Mouse (Mus musculus) mouse trophoblast stem cell (cell line): ENCODE data around the gene Psmd1.
"Not testable (repeated sequence)": the region's sequence is repeated elsewhere in the genome, so short reads cannot be mapped to it uniquely, and the experiment has no call there.

Experiments used
- in situ Hi-C, 2 experiments: fragments of 300-500 bp; cut with MseI, MboI; formaldehyde crosslinking; loops; 2 replicates in 1 of 2; 3 replicates in 1 of 2; pipeline ENCODE4 v1.15.1; 2025

The Psmd1 gene

GRCm38 (mm10) chr1:86064271-86064991, at the start of gene Psmd1:
Psmd1 (plus strand) TSS chr1:86064387.
- in situ Hi-C loops, result no loop called here

GRCm38 (mm10) chr1:86015758-86016157, 48.4 kb upstream of the Psmd1 start:
- in situ Hi-C loops, result not testable (repeated sequence)

- in situ Hi-C loops, result no loop called here
These were observed 47.7 kb upstream of the Psmd1 start, which contains the start of gene Spata3 for GRCm38 (mm10) chr1:86016516-86016915. Spata3 (plus strand) TSS chr1:86016816.

- in situ Hi-C loops, result no loop called here
These were observed 45.7 kb upstream of the Psmd1 start for GRCm38 (mm10) chr1:86018235-86019055.

GRCm38 (mm10) chr1:86021365-86021989, 42.7 kb upstream of the Psmd1 start:
- in situ Hi-C loops, result no loop called here

- in situ Hi-C loops, result no loop called here
These were observed 31.8 kb upstream of the Psmd1 start for GRCm38 (mm10) chr1:86032273-86032987.

GRCm38 (mm10) chr1:86038191-86038951, 25.8 kb upstream of the Psmd1 start:
- in situ Hi-C loops, result no loop called here

- in situ Hi-C loops, result no loop called here
These were observed 24.1 kb upstream of the Psmd1 start for GRCm38 (mm10) chr1:86040131-86040530.

GRCm38 (mm10) chr1:86040817-86041216, 23.4 kb upstream of the Psmd1 start:
- in situ Hi-C loops, result no loop called here

GRCm38 (mm10) chr1:86045056-86045455, 19.1 kb upstream of the Psmd1 start:
- in situ Hi-C loops, result no loop called here

GRCm38 (mm10) chr1:86045848-86046805, 18.1 kb upstream of the Psmd1 start, which contains the start of gene 2810459M11Rik:
2810459M11Rik (plus strand) TSS chr1:86045863.
- in situ Hi-C loops, result no loop called here

GRCm38 (mm10) chr1:86046833-86047563, 17.2 kb upstream of the Psmd1 start:
- in situ Hi-C loops, result no loop called here

GRCm38 (mm10) chr1:86048231-86048630, 16.0 kb upstream of the Psmd1 start:
- in situ Hi-C loops, result no loop called here

GRCm38 (mm10) chr1:86048744-86049143, 15.4 kb upstream of the Psmd1 start:
- in situ Hi-C loops, result no loop called here

GRCm38 (mm10) chr1:86053198-86053921, 10.8 kb upstream of the Psmd1 start:
- in situ Hi-C loops, result no loop called here

- in situ Hi-C loops, result no loop called here
These were observed 9.2 kb upstream of the Psmd1 start for GRCm38 (mm10) chr1:86054943-86055342.

- in situ Hi-C loops, result no loop called here
These were observed 7.9 kb upstream of the Psmd1 start for GRCm38 (mm10) chr1:86056284-86056683.
